Mouse (Mus musculus) midbrain, embryonic 13.5 days (tissue): ENCODE results near the gene Tubg2. TPM values are rescaled to one million over a fixed set of nuclear protein-coding genes. Genes with fewer than 3 reads are reported as not detected.
A peak's percentile ranks its signal among the peaks of the same experiment; 100 is the strongest.
"Not testable (repeated sequence)": the region's sequence is repeated elsewhere in the genome, so short reads cannot be mapped to it uniquely, and the experiment has no call there.

Source experiments
- ATAC-seq: fragments of 200-750 bp; cut with Nextera tagmentation; 2 replicates; pipeline ENCODE4 v1.8.0; 2017; ENCODE audit warnings: mild to moderate bottlenecking, moderate TSS enrichment, moderate library complexity
- H3K27ac ChIP-seq: fragments of 300-500 bp; sonication (generic); 2 replicates; pipeline ENCODE4 v1.5.1; 2015; ENCODE audit warnings: inconsistent platforms, mild to moderate bottlenecking, moderate library complexity
- H3K27me3 ChIP-seq: fragments of 300-500 bp; sonication (generic); 2 replicates; pipeline ENCODE4 v1.6.1; 2015; ENCODE audit warnings: mild to moderate bottlenecking, inconsistent platforms
- H3K36me3 ChIP-seq: fragments of 300-500 bp; sonication (generic); 2 replicates; pipeline ENCODE4 v1.6.1; 2015; ENCODE audit warnings: mild to moderate bottlenecking, inconsistent platforms
- H3K4me1 ChIP-seq: fragments of 300-500 bp; sonication (generic); replicated peaks from 2 replicates; pipeline ENCODE4 v1.6.1; 2015; ENCODE audit warnings: inconsistent platforms
- H3K4me2 ChIP-seq: fragments of 300-500 bp; sonication (generic); replicated peaks from 2 replicates; pipeline ENCODE4 v1.6.1; 2015; ENCODE audit warnings: moderate library complexity, mild to moderate bottlenecking, inconsistent platforms
- H3K4me3 ChIP-seq: fragments of 300-500 bp; sonication (generic); replicated peaks from 2 replicates; pipeline ENCODE4 v1.5.1; 2015; ENCODE audit warnings: mild to moderate bottlenecking, inconsistent platforms
- H3K9ac ChIP-seq: fragments of 300-500 bp; sonication (generic); replicated peaks from 2 replicates; pipeline ENCODE4 v1.6.1; 2015; ENCODE audit warnings: mild to moderate bottlenecking, inconsistent platforms
- H3K9me3 ChIP-seq: fragments of 300-500 bp; sonication (generic); 2 replicates; pipeline ENCODE4 v1.6.1; 2016; ENCODE audit warnings: mild to moderate bottlenecking, inconsistent platforms
- WGBS: fragments of 180-500 bp; shearing (Covaris S2); methylation state at CpG from one replicate; pipeline ENCODE4 v1.1.7; 2015; 5-methylcytosine and 5-hydroxymethylcytosine counted together
- polyA plus RNA-seq: library from polyadenylated mRNA; unstranded; fragments of >200 nt; fragmentation: Nextera tagmentation; extraction: Ambion mirVana; gene quantifications from 2 replicates; pipeline ENCODE4 v1.2.1, GENCODE M21; 2015

Tubg2 gene
- polyA plus RNA-seq = 29.8 and 31.6 TPM in 2 replicates

DNA sequence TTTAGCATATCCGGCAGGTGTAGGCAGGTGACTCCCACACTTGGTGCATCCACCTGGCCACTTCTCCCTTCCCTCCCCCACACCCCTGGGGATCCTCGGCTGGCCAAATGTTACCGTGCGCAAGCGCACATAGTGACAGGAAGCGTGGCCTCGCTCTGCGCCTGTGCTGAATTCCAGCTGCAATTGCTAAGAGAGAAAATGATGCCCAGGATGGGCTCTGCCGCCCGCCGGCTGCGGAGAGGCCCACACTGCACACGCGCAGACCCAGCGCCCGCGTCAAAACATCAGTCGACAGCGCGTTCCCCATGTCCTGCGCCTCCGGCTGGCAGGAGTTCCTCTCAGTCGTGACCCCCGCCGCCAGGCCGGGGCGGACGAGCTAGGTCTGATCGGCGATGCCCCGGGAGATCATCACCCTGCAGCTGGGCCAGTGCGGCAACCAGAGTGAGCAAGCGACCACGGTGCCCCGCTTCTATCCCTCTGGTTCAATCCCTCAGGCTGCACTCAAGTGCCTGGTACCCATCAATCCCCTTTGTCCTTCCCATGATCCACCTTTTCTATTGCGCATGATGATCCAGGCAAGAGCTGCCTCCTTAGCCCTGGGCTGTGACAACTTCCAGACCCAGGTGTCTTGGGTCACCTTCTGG, at the start of gene Tubg2:
TSS of gene Tubg2 (plus strand) at position 180 of the 644 bp plus-strand sequence.
- ATAC-seq = peak; percentile 95
- Histone ChIP-seq H3K27me3 (peaks cover 18% of the 10 kb centered on the region), H3K4me2 (peak within 1 kb of the TSS; percentile 68), H3K4me3 (peak within 1 kb of the TSS; percentile 48), H3K4me1 (peaks cover 17% of the 10 kb centered on the region), H3K36me3 (no peaks in the 10 kb centered on the region), H3K9ac (peak within 1 kb of the TSS; percentile 76), H3K27ac (peak within 1 kb of the TSS; percentile 91), H3K9me3 (no peaks in the 10 kb centered on the region)
- WGBS = 2% methylated on average over 36 of the region's 36 CpGs

DNA sequence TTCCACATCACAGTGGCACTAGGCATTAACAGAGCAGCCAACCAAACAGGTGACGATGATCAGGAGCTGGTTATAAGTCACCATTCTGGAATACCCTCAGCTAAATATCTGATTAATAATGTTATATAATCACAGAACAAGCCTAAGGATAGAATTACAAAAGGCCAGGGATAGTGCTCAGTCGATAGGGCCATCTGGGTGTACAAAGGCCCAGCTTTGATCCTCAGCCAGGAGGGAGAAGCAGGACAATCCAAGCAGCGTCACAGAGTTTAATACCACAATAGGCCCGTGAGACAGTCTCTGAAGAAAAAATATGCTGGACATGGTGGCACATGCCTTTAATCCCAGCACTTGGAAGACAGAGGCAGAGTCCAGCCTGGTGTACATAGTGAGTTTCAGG, 46.4 kb upstream of the Tubg2 start:
- Histone ChIP-seq H3K36me3 (peaks cover 15% of the 10 kb centered on the region), H3K9ac (no peak overlapping the region), H3K27me3 (no peaks in the 10 kb centered on the region), H3K4me3 (no peak overlapping the region), H3K27ac (no peak overlapping the region), H3K4me2 (no peak overlapping the region), H3K9me3 (no peaks in the 10 kb centered on the region), H3K4me1 (0 out of 2 replicates have a peak, but pooled peaks cover 2% of the 10 kb centered on the region)
- WGBS = 61% methylated on average over 4 of the region's 4 CpGs
- no peak for ATAC-seq

GRCm38 (mm10) chr11:101110708-101111107, 45.0 kb upstream of the Tubg2 start:
- Histone ChIP-seq H3K4me2 (no peak overlapping the region), H3K27ac (no peak overlapping the region), H3K36me3 (peaks cover 2% of the 10 kb centered on the region; the same call in 1 of the 2 replicates), H3K9me3 (no peaks in the 10 kb centered on the region), H3K4me3 (no peak overlapping the region), H3K9ac (peak overlapping the region; percentile 48; the same call in 1 of the 2 replicates), H3K27me3 (no peaks in the 10 kb centered on the region), H3K4me1 (peaks cover 12% of the 10 kb centered on the region)
- no peak for ATAC-seq
- 79% methylated on average over 5 of the region's 5 CpGs for WGBS

DNA sequence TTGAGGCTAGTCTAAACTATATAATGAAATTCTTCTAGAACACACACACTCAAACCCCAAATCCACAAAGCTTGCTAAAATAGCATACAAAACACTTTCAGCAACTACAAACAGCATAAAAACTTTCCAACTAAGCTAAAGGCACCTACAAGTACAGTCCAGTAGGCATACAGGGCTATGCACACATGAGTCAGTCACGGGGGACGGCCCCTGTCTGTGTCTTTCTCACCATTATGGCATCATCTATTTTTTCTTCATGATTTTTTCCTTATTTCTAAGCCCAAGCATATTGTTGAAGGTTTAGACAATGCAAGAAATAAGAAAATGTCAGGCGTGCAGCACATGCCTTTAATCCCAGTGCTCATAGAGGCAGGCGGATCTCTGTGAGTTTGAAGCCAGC, 44.5 kb upstream of the Tubg2 start:
- H3K9me3 ChIP-seq = no peaks in the 10 kb centered on the region
- no peak overlapping the region for H3K27ac ChIP-seq
- H3K36me3 ChIP-seq = no peaks in the 10 kb centered on the region
- 92% methylated on average over 4 of the region's 4 CpGs for WGBS
- ATAC-seq = no peak
- peaks cover 17% of the 10 kb centered on the region for H3K4me1 ChIP-seq
- no peaks in the 10 kb centered on the region for H3K27me3 ChIP-seq
- no peak overlapping the region for H3K4me2 ChIP-seq
- no peak overlapping the region for H3K4me3 ChIP-seq
- no peak overlapping the region for H3K9ac ChIP-seq

DNA sequence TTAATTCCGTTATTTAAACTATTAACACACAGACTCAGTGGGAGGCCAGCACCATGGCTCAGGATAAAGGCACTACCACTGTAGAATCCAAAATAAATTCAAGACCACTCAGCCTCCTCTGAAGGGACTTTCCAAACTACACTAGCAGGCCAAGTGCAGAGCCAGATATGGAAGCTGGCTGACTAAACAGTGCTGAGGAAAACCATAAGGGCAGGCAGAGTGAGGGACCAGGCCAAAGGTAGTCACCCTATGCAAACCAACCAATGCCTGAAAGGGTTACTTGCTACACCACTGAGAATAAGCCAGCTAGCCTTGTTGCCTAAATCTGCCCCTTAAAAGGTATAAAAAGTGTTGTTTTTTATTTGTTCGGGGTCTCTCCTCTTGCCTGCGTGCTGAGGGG, 43.5 kb upstream of the Tubg2 start:
- Histone ChIP-seq H3K9ac (no peak overlapping the region), H3K4me3 (no peak overlapping the region), H3K4me1 (peaks cover 21% of the 10 kb centered on the region), H3K27me3 (no peaks in the 10 kb centered on the region), H3K4me2 (no peak overlapping the region), H3K9me3 (no peaks in the 10 kb centered on the region), H3K27ac (no peak overlapping the region), H3K36me3 (peaks cover 4% of the 10 kb centered on the region; the same call in 1 of the 2 replicates)
- ATAC-seq = no peak
- 95% methylated on average over 3 of the region's 3 CpGs for WGBS

DNA sequence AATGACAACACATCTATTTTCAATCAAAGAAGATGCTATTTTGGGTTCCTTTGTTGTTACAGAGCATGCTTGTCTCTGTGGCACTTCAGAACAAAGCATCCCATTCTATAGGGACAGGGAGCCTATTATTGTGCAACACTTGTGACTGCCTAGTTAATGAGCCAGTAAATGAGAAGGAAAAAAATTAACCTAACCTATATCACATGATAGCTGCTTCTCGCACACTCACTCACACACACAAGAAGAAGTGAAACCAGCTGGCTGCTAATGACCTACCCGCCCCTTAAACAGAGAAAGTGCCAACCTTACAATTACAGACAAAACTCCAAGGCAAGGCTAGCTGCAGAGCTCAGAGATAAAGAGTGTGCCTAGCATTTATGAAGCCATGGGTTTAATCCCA, 40.1 kb upstream of the Tubg2 start:
- peaks cover 4% of the 10 kb centered on the region; the same call in 1 of the 2 replicates for H3K36me3 ChIP-seq
- peak overlapping the region; percentile 51; the same call in 1 of the 2 replicates for H3K27ac ChIP-seq
- 68% methylated on average over 2 of the region's 2 CpGs for whole genome bisulfite sequencing
- H3K9ac ChIP-seq = 0 out of 2 replicates have a peak overlapping the region, but pooled peaks have one; percentile 23
- ATAC-seq = no peak
- no peaks in the 10 kb centered on the region for H3K27me3 ChIP-seq
- no peak overlapping the region for H3K4me2 ChIP-seq
- no peaks in the 10 kb centered on the region for H3K9me3 ChIP-seq
- H3K4me3 ChIP-seq = no peak overlapping the region
- H3K4me1 ChIP-seq = peaks cover 42% of the 10 kb centered on the region

DNA sequence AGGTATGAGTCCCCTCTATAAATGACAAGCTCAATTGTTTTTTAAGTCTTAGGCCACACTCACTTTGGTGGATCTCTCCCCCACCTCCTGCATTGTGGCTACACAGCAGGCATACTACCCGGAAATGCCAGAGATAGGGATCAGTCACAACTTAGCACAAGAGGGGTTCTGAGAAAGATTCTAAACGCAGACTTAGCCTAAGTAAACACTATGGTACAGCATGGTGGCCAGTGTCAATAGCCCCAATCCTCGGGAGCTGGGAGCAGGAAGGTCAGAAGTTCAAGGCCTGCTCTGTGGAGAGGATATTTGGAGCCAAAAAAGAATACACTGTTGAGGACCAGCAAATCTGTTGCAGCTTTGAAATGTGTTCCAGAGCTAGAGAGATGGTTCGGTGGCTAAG, 37.6 kb upstream of the Tubg2 start:
- Histone ChIP-seq H3K27me3 (no peaks in the 10 kb centered on the region), H3K4me3 (peak overlapping the region; percentile 90), H3K36me3 (peaks cover 17% of the 10 kb centered on the region), H3K9me3 (no peaks in the 10 kb centered on the region), H3K27ac (no peak overlapping the region), H3K9ac (peak overlapping the region; percentile 98), H3K4me2 (peak overlapping the region; percentile 98), H3K4me1 (peaks cover 52% of the 10 kb centered on the region)
- WGBS = 67% methylated on average over 4 of the region's 4 CpGs
- no peak for ATAC-seq

DNA sequence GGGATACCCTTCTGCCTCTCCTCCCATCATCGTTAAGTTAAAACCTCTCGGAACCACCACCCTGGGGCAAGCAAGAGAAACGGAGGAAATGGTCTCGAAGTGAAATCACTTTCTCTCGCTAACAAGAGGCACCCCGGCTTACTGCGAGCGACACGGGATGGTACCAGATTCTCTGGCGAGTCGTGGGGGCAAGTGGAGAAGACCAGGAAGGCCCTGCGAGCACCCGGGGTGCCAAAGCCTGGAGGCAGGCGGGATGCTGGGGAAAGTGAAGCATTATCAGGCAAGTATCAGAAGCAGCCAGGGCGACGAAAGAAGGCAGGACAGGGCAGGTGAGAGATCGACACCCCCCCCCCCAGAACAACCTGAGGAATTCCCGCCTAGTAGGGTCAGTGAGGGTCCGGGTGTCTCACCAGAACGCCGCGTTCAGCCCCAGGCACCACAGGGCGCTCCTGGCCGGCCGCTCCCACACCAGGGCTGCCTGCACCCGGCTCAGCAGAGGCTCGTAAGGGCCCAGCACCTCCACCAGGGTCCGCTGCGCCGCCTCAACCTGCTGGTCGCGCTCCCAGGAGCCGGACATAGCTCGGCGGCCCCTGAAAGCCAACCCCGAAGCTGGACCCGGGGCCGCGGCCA, 36.5 kb upstream of the Tubg2 start:
- ATAC-seq = peak; percentile 87
- Histone ChIP-seq H3K27me3 (no peaks in the 10 kb centered on the region), H3K9ac (peak overlapping the region; percentile 98), H3K4me2 (peak overlapping the region; percentile 98), H3K9me3 (no peaks in the 10 kb centered on the region), H3K4me1 (peaks cover 52% of the 10 kb centered on the region), H3K36me3 (peaks cover 27% of the 10 kb centered on the region), H3K27ac (peak overlapping the region; percentile 92), H3K4me3 (peak overlapping the region; percentile 90)
- under 1% methylated on average over 39 of the region's 39 CpGs for WGBS

GRCm38 (mm10) chr11:101119761-101120544, 35.8 kb upstream of the Tubg2 start, which contains the start of the genes Retreg3 and Tubg1:
Gene Retreg3, minus strand, starts transcription at chr11:101119893.
Gene Tubg1, plus strand, starts transcription at chr11:101119938.
- peak within 1 kb of the TSS; percentile 90 for H3K4me3 ChIP-seq
- peaks cover 49% of the 10 kb centered on the region for H3K4me1 ChIP-seq
- no peaks in the 10 kb centered on the region for H3K9me3 ChIP-seq
- H3K27ac ChIP-seq = peak within 1 kb of the TSS; percentile 92
- H3K9ac ChIP-seq = peak within 1 kb of the TSS; percentile 98
- WGBS = under 1% methylated on average over 61 of the region's 61 CpGs
- H3K4me2 ChIP-seq = peak within 1 kb of the TSS; percentile 98
- no peaks in the 10 kb centered on the region for H3K27me3 ChIP-seq
- H3K36me3 ChIP-seq = peaks cover 34% of the 10 kb centered on the region
- ATAC-seq = peak; percentile 96

- Histone ChIP-seq H3K27ac (peak overlapping the region; percentile 92), H3K27me3 (no peaks in the 10 kb centered on the region), H3K9ac (peak overlapping the region; percentile 90), H3K4me3 (peak overlapping the region; percentile 90), H3K36me3 (peaks cover 41% of the 10 kb centered on the region), H3K4me1 (peaks cover 42% of the 10 kb centered on the region), H3K4me2 (peak overlapping the region; percentile 97), H3K9me3 (no peaks in the 10 kb centered on the region)
- no peak for ATAC-seq
- WGBS = 24% methylated on average over 19 of the region's 19 CpGs
These were observed 35.0 kb upstream of the Tubg2 start for GRCm38 (mm10) chr11:101120545-101121188.

- H3K36me3 ChIP-seq = peaks cover 54% of the 10 kb centered on the region
- H3K27ac ChIP-seq, H3K4me2 ChIP-seq, H3K4me3 ChIP-seq, H3K9ac ChIP-seq, H3K27me3 ChIP-seq, H3K9me3 ChIP-seq, ATAC-seq: not testable (repeated sequence)
- 98% methylated on average over 8 of the region's 8 CpGs for WGBS
- H3K4me1 ChIP-seq = peaks cover 13% of the 10 kb centered on the region
These were observed 31.2 kb upstream of the Tubg2 start for GRCm38 (mm10) chr11:101124494-101124893.
